Mouse (Mus musculus): ENCODE measurements at regions not wholly inside any gene's neighbourhood (a gene's known extent, or its start where the extent isn't known, plus 50 kb on each side); places are given as distances from the start of the nearest gene placed in this dataset.
"Not testable (repeated sequence)": the region's sequence is repeated elsewhere in the genome, so short reads cannot be mapped to it uniquely, and the experiment has no call there.

DNA sequence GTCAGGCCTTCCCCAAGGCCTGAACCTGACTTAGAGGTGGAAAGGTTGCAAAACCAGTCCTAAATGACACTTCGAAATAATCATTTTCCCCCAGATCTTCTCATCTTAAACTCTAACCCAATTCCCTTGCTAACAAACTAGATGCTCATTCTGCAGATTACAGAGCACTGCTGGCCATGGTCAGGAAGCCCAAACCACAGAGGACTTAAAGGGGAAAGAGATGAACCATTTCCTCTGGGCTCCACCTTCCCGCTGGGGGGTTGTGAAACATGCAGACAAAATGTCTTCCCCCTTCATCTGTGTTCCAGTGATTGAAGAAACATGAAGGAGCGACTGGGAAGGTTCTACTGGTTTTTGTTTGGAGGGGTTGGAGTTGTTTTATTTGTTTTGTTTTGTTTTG, 181.4 kb downstream of the Dhx15 start:
- DNase-seq: no peak

DNA sequence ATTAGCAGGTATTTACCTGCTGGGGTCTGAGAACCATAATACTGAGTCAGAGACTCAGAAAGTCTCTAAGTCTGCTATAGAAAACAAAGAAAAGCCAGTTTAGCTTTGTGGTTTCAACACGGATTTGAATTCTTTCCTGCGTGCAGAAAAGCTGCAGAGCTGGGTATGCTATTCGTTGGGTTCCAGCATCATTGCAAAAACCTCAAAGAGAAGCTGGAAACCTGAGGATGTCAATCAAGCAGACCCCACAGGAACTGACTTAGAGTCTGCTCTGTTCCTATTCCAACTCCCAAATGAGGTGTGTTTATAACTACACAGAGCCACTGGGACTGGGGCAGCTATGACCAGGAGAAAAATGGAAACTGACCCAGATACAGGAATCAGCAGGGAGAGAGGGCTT, 183.5 kb downstream of the Dhx15 start:
- DNase-seq: no peak

DNA sequence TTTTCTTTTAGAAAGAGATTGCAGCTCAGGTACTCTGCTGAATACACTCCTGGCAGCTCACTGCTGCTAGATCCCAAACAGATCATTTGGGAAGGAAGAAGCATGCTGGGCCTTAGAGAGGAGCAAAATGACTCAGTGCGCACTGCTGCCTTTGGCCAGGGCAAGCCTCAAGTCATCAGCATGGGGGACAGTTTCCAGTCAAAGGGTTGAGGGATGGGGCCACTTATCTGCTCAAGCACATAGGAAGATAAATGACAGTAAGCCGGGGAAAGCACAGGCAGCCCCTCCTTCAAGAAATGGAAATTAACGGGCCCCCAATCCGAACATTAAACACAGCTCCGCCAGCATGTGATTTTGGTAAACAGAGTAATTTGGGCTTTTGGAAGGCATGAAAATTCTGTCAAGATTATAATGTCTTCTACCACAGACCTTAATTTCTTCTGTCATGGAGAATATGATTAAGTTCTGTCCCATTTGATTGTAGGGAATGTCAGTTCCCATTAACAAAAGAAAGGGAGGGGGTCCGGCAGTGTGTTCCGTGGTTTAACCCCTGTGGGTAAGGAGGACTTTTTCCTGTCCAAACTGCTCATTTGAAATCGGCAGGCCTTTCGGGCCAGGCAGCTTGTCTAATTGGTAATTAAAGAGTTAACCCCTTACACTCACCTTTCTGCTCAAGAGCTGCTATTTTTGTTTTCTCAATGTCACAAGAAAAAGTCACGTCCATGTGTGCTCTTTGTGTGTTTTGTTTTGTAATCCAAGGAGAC, 199.3 kb downstream of the Dhx15 start:
- no peak for DNase-seq

DNA sequence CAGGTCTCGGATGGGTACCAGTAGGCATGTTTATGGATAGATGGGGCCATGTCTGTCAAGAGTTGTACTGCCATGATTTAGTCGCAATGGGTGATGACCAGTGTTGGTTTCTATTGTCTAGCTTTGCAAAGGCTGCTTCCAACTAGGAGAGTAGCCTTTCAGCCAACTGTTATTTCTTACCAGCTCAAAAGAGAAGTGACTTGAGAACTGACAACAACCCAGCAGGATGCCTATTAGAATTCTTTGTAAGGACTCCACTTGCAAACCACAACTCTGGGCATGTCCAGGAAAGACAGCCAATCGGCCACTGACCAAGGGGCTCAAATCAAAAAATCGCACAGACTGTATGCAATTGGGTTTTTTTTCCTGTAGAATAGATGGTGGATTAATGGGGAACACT, 200.9 kb downstream of the Dhx15 start:
- no peak for DNase-seq

DNA sequence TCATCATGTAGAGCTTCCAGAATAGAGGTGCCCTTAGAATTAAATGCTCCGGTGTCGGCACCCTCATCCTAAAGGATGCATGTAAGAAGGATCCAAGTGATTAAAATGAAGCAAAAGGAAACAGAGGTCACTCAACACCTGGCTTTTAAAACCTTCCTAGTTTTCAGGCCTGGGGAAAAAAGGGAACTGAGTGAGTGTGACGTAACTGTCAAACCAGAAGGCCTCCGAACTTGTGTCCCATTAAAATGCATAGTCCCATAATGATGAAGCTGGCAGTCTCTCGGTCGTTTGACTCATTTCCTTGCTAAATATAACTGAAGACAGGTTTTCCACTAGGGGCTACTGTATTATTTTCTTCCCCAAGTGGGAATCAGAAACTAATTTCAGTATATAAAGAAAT, 201.4 kb downstream of the Dhx15 start:
- no peak for DNase-seq

DNA sequence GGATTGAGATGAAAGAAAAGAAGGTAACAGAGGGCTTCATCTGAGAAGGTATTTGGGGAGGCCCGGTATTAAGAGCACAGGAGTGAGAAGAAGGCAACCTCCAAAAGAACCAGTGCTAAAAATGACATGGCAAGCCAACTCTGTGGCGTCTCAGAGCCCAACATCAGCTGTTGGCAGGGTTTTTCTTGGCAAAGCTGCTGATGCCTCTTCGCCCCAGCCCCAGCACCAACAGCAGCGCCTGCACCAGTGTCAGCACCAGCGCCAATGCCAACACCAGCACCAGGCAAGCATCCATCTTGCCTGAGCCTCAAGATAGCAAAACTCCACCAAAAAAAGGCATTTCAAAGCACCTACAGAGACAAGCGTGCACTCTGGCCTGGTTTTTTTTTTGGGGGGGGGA, 205.3 kb downstream of the Dhx15 start:
- DNase-seq: peak; percentile 23

DNA sequence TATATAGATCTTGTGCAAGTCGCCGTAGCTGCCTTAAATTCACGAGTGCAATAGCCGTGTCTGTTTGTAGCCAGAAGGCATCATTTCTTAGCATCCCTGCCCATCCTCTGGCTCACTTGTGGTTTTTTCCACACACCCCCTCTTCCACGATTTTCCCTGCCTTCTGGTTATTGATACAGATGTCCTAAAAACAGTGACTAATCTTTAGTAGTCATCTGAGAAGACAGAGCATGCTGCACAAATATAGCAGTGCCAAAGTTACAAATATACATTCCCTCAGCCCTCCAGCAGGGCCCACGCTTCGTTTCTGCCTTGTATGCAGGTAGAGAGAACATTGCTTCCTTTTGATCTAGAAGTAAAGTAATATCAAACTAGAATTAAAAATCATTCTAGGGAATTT, 207.5 kb downstream of the Dhx15 start:
- peak; percentile 49 for DNase-seq

DNA sequence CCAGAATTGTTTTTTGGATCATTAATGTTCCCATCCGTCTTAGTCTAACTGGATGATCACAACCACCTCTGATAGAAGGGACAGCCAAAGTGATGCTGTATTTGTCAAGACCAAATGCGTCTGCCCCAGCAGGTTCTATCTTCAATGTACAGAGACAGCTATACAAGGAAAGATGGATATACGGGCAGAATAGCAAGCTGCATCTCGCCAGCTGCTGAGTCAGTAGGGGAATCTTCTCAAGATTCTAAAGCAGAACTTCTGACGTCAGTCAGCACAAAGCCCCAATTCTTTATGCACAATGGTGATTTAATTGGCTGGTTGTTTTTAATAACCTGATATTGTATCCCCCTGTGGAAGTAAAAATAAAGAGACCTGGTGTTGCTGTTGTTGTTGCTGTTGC, 209.4 kb downstream of the Dhx15 start:
- DNase-seq: no peak

DNA sequence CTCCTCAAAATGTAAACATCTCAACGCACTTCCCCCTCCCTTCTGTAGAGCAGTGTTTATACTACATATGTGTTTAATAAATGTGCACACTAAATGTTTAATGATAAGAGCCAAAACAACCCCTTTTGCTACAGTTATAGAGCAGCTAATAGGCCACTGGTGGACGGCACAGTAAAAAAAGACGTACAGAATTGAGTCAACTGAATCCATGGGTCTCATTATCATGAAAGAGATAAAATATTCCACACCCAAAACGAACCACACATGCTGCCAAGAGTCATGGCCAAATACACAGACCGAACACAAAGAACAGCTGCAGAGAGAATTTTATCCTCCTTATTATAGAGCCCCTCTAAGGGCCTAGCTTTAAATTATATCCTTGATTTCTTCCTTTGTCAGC, 237.8 kb downstream of the Dhx15 start:
- no peak for DNase-seq

DNA sequence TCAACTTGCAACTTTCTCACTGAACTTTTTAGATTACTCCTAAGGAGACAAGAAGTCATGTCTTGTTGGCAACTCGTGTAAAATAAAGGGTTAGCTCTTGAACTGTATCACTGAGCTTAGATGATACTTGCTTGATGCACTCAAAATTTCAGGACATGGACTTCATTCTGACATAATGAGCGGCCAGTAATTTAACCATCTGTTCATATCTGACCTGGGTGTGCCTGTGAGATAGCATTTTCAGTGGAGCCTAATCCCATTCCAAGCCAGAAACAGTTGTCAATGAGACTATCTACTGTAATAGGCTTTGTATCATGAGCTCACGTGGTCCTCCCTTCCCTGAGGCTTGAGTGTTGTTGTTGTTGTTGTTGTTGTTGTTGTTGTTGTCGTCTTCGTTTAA, 240.3 kb downstream of the Dhx15 start:
- DNase-seq: no peak

DNA sequence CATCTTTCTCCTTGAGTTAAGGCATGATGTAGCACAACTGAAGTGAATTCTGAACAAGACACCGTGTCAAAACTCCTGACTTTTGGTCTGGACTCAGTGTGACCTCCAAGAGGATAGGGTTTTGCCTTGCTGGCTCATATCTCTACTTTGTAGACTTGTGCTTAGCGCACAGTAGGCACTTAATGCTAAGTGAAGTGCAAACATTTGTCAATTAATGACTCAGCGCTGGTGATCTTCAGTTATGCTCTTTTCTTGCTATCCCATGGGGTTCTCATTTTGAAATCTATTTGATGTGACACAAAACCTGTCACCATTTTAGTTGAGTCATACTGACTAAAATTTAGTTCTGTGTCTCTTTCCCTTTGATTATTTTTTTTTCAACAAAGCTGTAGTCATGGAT, 244.3 kb downstream of the Dhx15 start:
- DNase-seq: no peak

DNA sequence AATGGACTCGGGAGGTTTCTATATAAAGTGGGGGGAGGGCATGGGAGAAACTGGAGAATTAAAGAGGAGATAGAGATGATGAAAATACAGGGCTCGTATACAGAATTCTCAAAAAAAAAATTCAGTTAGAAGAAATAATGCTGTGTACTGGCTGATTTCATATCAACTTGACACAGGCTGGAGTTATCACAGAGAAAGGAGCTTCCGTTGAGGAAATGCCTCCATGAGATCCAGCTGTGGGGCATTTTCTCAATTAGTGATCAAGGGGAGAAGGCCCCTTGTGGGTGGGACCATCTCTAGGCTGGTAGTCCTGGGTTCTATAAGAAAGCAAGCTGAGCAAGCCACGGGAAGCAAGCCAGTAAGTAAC, 248.4 kb downstream of the Dhx15 start:
- DNase-seq: not testable (repeated sequence)

DNA sequence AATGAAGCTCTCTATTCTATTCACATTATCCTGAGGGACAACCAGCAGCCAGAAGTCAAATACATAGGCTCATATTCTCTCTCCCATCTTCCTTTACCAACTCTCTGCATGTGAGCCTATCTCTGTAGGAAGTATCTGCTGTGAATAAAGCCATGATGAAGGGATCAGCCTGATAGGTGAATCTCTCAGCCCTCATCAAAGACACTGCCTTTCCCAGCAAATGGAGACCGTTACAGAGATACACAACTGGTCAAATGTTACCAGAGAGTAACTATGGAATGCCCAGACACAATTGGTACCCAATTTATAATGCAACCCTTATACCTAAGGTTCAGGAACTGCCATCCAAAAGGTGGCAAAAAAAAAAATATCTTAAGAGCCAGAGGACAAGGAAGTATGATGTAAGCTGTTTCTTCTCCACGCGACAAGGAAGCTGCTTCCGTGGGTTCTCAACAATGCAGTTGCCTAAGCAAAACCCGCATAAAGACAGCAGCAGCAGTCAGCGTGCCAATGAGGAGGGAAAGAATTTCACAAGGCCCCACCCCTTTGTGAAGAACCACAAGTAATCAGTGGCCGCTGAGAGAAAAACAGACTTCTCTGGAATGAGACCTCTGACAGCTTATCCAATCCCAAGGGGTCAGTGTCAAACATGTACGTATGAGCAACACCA, 248.9 kb downstream of the Dhx15 start:
- no peak for DNase-seq

DNA sequence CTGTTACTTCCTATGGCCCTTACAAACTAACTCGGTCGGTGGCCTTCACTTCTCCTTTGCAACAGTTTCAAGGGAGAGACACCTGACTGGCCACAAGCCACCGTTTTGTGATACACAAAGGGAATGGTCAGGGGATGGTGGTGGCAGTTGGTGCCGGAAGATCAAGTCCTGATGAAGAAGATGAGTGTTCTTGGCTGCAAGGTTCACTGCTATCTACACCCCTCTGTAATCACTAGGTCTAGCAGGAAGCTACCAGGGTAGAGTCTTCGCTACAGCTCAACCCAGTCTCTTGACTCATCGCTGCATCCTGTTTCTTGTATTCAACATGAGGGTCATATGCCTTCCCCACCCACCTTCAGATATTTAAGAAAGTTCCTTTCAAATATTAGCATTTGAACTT, 251.5 kb downstream of the Dhx15 start:
- DNase-seq: no peak

DNA sequence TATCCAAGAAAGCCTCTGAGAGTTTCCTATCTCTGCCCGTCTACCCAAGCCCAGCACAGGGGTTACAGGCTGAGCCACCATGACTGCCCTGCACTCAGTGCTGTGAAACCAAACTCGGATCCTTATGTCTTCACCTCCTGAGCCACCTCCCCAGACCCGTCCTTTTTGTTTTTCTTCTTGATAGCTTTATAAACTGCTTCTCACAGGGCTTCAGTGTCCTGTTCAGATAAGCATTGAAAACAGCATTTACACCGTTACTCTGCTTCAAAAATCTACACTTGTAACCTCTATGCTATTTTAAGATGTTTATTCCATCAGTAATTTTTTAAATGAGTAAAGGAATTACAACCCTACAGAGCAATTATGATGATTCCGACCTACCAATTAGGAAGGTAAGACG, 253.0 kb downstream of the Dhx15 start:
- DNase-seq: no peak

DNA sequence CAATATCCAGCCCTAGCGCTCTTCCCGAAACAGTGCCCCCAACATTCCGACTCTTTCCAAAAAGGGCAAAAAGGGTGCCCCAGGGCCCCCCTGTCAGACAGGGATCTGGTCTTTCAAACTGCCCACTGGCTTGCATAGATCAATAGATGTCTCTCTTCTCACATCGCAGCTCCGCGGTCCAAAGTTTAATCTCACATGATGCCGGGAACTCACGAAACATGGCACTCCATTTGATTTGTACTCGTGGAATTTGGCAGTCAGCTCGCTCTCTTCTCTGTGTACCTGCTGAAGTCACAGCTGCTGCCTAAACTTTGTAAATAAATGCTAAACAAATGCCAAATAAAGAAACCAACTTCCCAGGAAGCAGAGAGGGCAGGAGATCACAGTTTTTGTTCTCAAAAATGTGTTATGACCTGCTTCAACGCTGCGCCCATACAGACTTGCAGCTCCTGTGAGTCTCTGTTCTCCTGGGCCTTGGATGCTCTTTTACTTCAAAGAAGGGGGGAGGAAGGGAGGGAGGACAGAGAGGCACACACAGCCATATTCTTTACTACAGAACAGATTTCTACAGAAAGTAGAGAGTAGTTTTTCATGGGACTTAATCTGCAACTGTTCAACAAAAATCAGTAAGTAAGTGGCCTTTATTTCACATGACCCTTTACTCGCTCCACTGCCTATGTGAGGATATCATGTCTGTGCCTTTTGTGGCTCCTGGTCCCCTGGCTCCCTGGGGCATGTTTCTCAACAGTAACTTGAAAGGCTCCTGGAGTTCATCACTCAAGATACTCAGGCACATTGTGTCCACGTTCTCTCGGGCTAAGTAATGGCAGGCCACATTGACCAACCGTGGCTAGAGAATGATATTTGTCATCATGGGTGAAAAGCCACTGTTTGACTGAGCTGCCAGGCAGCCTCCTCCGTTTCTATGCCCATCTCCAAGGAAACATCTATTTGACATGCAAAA, 254.6 kb downstream of the Dhx15 start:
- no peak for DNase-seq

DNA sequence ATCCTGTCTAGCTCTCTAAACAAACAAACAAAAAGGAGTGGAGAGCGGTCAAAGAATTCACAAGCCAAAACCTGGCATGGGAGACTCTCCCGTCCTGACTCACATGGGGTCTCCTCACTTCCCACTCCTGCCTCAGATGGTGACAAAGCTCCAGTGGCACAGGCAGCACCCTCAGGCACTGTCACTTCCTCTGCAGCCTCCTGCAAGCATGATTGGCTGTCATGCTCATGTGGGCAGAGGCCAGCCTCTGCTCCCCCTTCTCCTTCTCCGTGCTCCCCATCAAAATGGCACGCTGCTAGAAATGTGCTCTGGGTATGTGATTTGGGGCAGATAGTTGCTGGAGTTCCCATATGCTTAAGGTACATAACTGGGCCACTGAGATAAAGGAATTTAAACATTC, 255.4 kb downstream of the Dhx15 start:
- no peak for DNase-seq

DNA sequence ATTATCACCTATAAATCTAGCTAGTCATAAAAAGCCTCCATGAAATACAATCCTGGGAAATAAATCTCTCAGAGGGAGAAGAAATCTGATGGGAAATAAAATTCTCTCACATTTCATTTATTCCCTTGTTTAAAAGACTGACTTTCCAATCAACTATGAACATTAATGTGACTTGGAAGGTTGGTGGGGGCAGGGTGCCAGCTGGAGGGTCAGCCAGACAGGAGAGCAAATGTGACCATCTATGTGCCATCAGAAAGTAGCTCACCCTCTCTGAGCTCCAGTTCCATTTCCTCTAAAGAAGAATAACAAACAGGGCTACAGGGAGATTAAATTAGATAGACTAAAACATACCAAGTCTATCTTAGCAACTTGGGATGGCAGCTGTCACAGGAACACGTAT, 257.0 kb downstream of the Dhx15 start:
- no peak for DNase-seq

DNA sequence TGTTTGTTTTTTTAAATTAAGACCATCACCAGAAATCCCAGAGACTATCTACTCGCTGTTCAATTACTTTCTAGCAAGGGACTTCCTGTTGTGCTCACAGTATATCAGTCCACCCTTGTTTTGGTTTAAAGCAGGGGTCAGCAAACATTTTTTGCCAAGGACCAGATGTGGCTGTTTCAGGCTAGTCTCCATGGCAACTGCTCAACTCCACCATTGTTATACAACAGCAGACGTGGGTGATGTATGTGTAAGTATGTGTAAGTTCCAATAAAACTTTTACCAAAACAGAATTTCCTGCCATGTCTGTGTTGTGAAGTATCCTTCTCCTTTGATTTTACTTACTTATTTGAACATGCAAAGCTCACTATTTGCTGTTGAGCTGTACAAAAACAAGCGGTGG, 259.9 kb downstream of the Dhx15 start:
- DNase-seq: no peak

DNA sequence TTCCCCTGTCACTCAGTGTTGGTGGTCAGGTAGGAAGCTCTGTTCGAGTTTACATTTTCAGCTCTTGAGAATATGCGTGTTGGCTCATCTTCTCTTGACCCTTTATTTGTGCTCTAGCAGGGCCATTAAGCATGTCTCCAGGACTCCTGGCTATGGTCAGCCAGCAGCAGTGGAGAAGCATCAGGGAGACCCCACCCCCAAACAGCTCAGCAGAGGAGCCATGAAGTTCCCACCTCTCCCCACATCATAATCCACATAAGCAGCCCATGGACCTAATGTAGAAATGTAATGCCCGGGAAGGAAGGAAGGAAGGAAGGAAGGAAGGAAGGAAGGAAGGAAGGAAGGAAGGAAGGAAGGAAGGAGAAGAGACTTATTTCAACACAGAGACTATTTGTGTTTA, 261.5 kb downstream of the Dhx15 start:
- DNase-seq: no peak

DNA sequence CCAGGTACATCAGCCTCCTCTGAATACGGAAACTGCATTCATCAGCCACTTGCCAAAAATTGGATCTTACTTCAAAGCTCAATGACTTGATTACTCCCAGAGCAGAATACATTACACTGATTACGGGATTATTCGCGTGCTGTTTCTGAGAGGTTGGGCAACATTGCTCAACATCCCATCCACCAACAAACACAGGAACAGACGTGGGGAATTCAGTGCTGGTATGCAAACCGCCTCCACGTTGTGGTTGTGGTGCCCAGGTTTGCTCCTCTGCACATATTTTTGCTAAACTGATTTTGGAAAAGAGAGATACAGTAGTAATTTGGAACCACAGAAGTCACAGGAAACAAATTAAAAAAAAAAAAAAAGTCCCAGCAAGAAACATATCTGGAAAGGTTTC, 266.9 kb downstream of the Dhx15 start:
- no peak for DNase-seq

DNA sequence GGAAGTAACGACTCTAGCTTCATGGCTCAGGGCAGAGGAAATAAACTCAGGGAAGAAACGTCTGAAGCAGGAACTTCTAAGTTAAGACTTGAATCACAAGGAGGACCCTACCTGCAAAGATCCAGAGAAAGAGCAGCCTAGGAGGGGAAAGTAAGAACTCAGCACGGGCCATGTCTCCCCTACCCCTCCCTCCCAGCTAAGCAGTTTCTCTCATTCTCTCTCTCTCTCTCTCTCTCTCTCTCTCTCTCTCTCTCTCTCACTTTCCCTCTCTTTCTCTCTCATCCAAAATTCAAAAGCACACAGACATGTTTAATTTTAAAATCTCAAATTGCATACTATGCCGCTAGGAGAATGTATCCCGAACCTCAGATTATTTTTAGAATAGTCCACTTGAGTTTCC, 267.3 kb downstream of the Dhx15 start:
- no peak for DNase-seq

DNA sequence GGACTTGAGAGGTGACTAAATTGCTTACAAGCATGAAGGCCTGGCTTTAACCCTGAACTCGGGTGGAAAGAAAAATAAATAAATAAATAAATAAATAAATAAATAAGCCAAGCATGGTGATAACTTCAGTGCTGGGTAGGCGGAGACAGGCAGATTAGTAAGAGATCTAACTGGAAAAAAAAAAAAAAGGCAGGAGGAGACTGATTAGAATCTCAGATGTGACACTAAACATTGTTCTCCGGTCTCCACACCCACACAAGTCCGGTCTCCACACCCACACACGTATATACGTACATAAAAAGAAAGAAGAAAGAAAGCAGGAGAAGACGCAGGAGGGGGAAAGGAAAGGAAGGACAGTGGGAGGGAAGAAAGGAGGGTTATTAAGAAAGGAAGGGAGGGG, 267.8 kb downstream of the Dhx15 start:
- DNase-seq: no peak

Data from right cerebral cortex, postnatal 25 days (tissue).